Mouse (Mus musculus) forebrain, embryonic 14.5 days (tissue): Measurements from ENCODE around the gene Kcnip1. TPM values are rescaled to one million over a fixed set of nuclear protein-coding genes. Genes with fewer than 3 reads are reported as not detected.

Experiments used
- ATAC-seq: fragments of 200-750 bp; cut with Nextera tagmentation; 2 replicates; pipeline ENCODE4 v1.8.0; 2017; ENCODE audit warnings: mild to moderate bottlenecking, moderate library complexity
- DNase-seq: peaks from one replicate; pipeline ENCODE4 v3.0.0-alpha.2; 2015; ENCODE audit warnings: low spot score
- H3K27ac ChIP-seq: fragments of 300-500 bp; sonication (generic); 2 replicates; pipeline ENCODE4 v1.5.1; 2014; ENCODE audit warnings: low read depth, mild to moderate bottlenecking, control low read depth, low read length, moderate library complexity
- H3K27me3 ChIP-seq: fragments of 300-500 bp; sonication (generic); replicated peaks from 2 replicates; pipeline ENCODE4 v1.6.1; 2014; ENCODE audit warnings: low read length, control low read depth, mixed read lengths; ENCODE audit not compliant: control insufficient read depth, insufficient read depth
- H3K36me3 ChIP-seq: fragments of 300-500 bp; sonication (generic); 2 replicates; pipeline ENCODE4 v1.6.1; 2014; ENCODE audit warnings: low read length, control low read depth; ENCODE audit not compliant: control insufficient read depth, insufficient read depth
- H3K4me1 ChIP-seq: fragments of 300-500 bp; sonication (generic); 2 replicates; pipeline ENCODE4 v1.6.1; 2014; ENCODE audit warnings: antibody characterized with exemption, low read length, control low read depth; ENCODE audit not compliant: control insufficient read depth, insufficient read depth
- H3K4me2 ChIP-seq: fragments of 300-500 bp; sonication (generic); 2 replicates; pipeline ENCODE4 v1.6.1; 2014; ENCODE audit warnings: mild to moderate bottlenecking, control low read depth, low read length
- H3K4me3 ChIP-seq: fragments of 300-500 bp; sonication (generic); 2 replicates; pipeline ENCODE4 v1.5.1; 2014; ENCODE audit warnings: low read depth, low read length, control low read depth
- H3K9ac ChIP-seq: fragments of 300-500 bp; sonication (generic); 2 replicates; pipeline ENCODE4 v1.6.1; 2014; ENCODE audit warnings: mild to moderate bottlenecking, low read length, control low read depth, moderate library complexity
- H3K9me3 ChIP-seq: fragments of 300-500 bp; sonication (generic); replicated peaks from 2 replicates; pipeline ENCODE4 v1.6.1; 2016; ENCODE audit warnings: low read length, control low read depth, mixed read lengths; ENCODE audit not compliant: control insufficient read depth
- WGBS: fragments of 180-500 bp; shearing (Covaris S2); extraction: QIAGEN DNeasy Blood & Tissue Kit; methylation state at CpG from one replicate; pipeline ENCODE4 v1.1.7; 2014; 5-methylcytosine and 5-hydroxymethylcytosine counted together
- polyA plus RNA-seq: library from polyadenylated mRNA; unstranded; fragments of >200 nt; fragmentation: Nextera tagmentation; extraction: Ambion mirVana; gene quantifications from 2 replicates; pipeline ENCODE4 v1.2.1, GENCODE M21; 2014

Kcnip1 gene
- polyA plus RNA-seq, 1 experiment from 2014 or later = 55.7 TPM

DNA sequence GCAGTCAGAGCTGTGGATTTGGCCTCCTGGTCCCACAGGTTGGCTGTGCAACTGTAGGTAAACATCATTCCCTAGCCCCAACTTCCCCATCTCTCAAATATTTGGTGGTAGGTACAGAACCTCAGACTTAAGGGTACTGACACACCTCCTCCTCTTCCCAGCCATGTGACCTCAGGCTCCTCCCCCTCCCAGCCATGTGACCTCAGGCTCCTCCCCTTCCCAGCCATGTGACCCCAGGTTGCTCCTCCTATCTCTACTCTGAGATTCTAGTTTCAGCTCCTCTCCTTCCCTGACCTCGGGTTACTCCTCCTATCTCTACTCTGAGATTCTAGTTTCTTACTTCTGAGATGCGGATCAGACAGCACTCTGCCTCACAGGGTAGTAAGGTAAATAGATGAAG, 163.2 kb downstream of the Kcnip1 start:
- H3K4me3 ChIP-seq = no peak overlapping the region
- ATAC-seq (no peak), DNase-seq (no peak)
- no peaks in the 10 kb centered on the region for H3K36me3 ChIP-seq
- H3K9me3 ChIP-seq = no peaks in the 10 kb centered on the region
- H3K4me2 ChIP-seq = no peak overlapping the region
- no peak overlapping the region for H3K9ac ChIP-seq
- no peaks in the 10 kb centered on the region for H3K27me3 ChIP-seq
- H3K4me1 ChIP-seq = peaks cover 17% of the 10 kb centered on the region
- H3K27ac ChIP-seq = no peak overlapping the region
- WGBS = 91% methylated on average over 2 of the region's 2 CpGs

DNA sequence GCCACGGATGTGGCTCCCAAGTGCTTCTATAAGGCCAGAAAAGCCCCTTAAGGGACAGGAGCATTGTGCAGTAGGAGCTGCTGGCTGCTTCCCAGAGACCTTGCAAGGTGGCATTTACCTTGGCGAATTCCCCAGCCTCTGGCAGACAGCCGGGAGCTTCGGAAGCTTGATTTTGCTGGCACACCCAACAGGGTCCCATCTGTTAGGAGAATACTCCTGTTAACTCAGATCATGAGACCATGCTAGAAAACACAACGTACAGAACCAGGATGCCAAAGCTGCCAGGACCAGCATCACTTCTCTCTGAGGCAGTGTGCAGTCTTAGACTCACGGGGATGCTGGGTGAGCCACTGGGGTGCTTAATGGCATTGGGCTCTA, 165.1 kb downstream of the Kcnip1 start:
- no peak overlapping the region for H3K9ac ChIP-seq
- H3K36me3 ChIP-seq = no peaks in the 10 kb centered on the region
- DNase-seq (peak; percentile 88), ATAC-seq (peak; percentile 82; the same call in 1 of the 2 replicates)
- peaks cover 17% of the 10 kb centered on the region for H3K4me1 ChIP-seq
- 35% methylated on average over 6 of the region's 6 CpGs for WGBS
- H3K9me3 ChIP-seq = no peaks in the 10 kb centered on the region
- H3K4me3 ChIP-seq = no peak overlapping the region
- peak overlapping the region; percentile 16; the same call in 1 of the 2 replicates for H3K4me2 ChIP-seq
- H3K27ac ChIP-seq = peak overlapping the region; percentile 86
- H3K27me3 ChIP-seq = no peaks in the 10 kb centered on the region

DNA sequence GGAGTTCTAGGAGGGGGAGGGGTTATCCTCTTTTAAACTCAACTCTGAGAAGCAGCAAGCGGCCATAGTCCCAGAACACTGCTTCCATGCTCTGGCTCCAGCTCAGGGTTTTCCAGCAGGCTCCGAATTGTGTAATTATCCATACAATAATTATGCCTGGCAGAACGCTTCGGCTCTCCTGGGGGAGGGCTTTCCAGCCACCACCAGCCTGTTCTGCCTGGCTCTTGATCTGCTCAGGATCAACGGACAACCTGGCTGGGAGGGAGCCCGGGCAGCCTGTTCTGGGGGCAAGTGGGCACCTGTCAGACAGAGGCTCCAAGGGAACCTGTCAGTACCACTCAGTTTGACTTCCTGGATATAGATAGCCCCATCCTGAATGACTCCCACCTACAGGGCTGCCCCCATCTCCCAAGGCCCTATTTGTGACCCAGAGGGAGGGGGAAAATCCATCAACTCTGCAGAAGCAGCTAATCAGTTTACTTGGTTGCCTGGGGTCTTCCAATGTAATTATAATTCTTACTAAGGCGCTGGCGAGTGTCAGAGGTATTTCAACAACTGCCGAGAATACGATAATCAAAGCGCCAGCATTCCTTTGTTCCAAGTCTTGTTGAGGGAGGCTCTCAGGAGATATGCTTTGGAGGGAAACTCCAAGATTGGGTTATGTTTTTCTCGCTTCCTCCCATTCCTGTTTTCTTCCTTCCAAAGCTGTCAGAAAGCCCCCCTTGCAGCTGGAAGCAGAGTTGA, 165.7 kb downstream of the Kcnip1 start:
- Histone ChIP-seq H3K9ac (no peak overlapping the region), H3K4me1 (peaks cover 17% of the 10 kb centered on the region), H3K36me3 (no peaks in the 10 kb centered on the region), H3K4me2 (peak overlapping the region; percentile 16; the same call in 1 of the 2 replicates), H3K27me3 (no peaks in the 10 kb centered on the region), H3K9me3 (no peaks in the 10 kb centered on the region), H3K4me3 (no peak overlapping the region), H3K27ac (peak overlapping the region; percentile 86)
- WGBS = 27% methylated on average over 12 of the region's 12 CpGs
- ATAC-seq = peak; percentile 72
- DNase-seq = peak; percentile 83

DNA sequence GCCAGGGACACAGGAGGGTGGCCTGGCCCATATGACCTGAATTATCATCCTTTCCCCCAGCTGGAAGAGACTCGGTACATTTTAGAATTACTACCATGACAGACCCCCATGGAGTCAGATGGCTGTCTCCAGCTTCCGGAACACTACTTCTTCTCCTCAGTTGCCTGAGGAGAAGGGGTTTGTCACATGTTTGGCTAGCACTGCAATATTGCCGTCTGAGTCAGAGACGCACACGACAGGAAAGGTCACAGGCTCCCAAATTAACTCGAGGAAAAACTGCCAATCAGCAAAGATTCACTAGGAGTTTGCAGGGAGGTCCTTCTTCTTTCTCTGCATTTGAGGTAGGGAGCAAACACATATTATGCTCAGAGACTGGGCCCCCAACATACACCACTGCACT, 168.2 kb downstream of the Kcnip1 start:
- no peak overlapping the region for H3K4me2 ChIP-seq
- no peaks in the 10 kb centered on the region for H3K36me3 ChIP-seq
- DNase-seq (no peak), ATAC-seq (no peak)
- H3K4me3 ChIP-seq = no peak overlapping the region
- peaks cover 17% of the 10 kb centered on the region for H3K4me1 ChIP-seq
- 66% methylated on average over 6 of the region's 6 CpGs for WGBS
- H3K27ac ChIP-seq = no peak overlapping the region
- H3K27me3 ChIP-seq = no peaks in the 10 kb centered on the region
- no peak overlapping the region for H3K9ac ChIP-seq
- H3K9me3 ChIP-seq = no peaks in the 10 kb centered on the region

DNA sequence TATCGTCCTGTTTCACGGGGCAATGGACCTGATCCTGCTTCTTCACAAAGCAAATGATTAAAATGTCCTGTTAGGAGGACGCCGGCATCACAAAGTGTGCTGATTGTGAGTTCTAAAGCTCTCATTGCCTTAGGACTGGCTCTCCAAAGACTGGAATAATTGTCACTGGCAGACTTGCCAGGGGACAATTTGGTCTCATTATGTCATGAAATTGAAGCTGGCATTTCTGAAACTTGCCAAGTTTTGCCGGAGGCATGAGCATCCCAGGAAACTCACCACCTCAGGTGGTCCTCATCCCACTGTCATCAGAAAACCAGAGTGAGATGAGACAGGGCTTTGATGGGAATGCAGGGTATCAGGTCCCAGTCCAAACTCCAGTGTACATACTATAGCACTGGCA, 171.6 kb downstream of the Kcnip1 start:
- no peaks in the 10 kb centered on the region; the same call in 1 of the 2 replicates for H3K4me1 ChIP-seq
- 72% methylated on average over 5 of the region's 5 CpGs for WGBS
- H3K9ac ChIP-seq = no peak overlapping the region
- ATAC-seq (no peak), DNase-seq (no peak)
- no peak overlapping the region for H3K4me2 ChIP-seq
- H3K9me3 ChIP-seq = no peaks in the 10 kb centered on the region
- no peaks in the 10 kb centered on the region for H3K27me3 ChIP-seq
- H3K27ac ChIP-seq = no peak overlapping the region
- no peak overlapping the region for H3K4me3 ChIP-seq
- H3K36me3 ChIP-seq = no peaks in the 10 kb centered on the region

DNA sequence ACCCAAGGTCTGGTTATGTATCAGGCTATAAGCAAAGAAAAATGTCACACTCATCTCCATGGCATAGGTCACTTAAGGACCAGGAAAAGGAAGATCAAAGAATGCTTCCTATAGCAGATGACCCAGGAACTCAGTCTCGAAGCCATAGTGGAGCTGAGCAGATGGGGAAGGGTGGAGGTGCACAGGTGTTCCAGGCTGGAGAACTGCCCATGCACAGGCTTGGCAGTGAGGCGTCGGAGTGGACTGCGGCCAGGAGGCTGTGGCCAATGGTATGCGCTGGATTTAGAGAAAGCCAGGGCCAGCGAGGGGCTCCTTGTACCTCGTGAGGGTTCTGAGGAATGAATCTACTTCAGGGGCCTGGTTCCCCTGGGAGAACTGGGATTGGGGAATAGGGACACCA, 172.1 kb downstream of the Kcnip1 start:
- no peak for DNase-seq
- no peak overlapping the region for H3K27ac ChIP-seq
- WGBS = 85% methylated on average over 7 of the region's 7 CpGs

DNA sequence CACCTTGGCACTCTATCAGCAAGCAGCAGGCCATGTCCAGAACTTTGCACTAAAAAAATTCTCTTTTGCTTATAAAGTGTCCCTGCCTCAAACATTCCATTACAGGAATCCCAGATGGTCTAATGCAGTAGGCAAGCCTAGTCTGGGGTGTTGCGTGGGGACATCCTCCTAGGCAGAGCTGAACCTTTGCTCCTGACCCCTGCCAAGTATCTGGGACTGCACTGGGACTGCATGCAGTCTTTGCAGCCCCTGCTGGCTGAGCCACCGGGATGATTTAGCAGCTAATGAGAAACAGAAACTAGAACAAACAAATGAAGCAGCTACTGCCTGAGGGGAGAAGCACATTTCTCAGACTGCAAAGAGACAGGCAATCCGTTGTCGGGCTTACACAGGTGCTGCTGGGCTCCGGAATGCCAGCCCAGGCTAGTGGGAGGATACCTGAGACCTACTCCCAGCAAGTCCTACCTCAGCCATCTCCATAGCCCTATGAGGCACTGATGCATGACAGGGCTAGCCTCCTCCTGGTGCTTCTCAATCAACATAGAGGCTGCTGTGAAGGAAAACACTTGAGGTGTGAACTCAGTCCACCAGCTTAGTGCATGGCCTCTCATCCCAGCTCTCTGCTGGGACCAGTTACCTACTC, 174.0 kb downstream of the Kcnip1 start:
- Histone ChIP-seq H3K4me1 (no peaks in the 10 kb centered on the region; the same call in 1 of the 2 replicates), H3K9ac (no peak overlapping the region), H3K27ac (no peak overlapping the region), H3K4me2 (no peak overlapping the region), H3K36me3 (no peaks in the 10 kb centered on the region), H3K4me3 (no peak overlapping the region), H3K27me3 (no peaks in the 10 kb centered on the region), H3K9me3 (no peaks in the 10 kb centered on the region)
- DNase-seq = no peak
- no peak for ATAC-seq
- 51% methylated on average over 5 of the region's 5 CpGs for WGBS

More for the DNA sequence above, 172.1 kb downstream of the Kcnip1 start:
- H3K27me3 ChIP-seq = no peaks in the 10 kb centered on the region
- H3K9me3 ChIP-seq = no peaks in the 10 kb centered on the region
- no peak overlapping the region for H3K9ac ChIP-seq
- H3K4me1 ChIP-seq = no peaks in the 10 kb centered on the region; the same call in 1 of the 2 replicates
- ATAC-seq = no peak
- no peak overlapping the region for H3K4me3 ChIP-seq
- no peaks in the 10 kb centered on the region for H3K36me3 ChIP-seq
- H3K4me2 ChIP-seq = no peak overlapping the region

DNA sequence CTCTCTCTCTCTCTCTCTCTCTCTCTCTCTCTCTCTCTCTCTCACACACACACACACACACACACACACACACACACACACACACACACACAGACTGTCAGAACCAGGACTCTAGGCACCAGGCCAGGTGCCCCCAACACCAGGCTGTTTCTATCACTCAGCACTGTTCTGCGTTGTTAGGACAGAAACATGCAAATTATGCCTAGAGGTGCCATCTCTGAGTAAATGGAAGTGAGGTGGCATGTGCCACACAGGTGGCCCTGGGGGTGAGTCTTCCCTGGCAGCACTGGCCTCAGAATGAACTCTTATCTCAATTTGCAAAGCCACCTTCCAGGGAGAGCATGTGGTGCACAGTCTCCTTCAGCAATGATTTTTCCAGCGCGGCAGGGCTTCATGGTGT, 176.9 kb downstream of the Kcnip1 start:
- WGBS = 49% methylated on average over 3 of the region's 3 CpGs
- Histone ChIP-seq H3K27ac (no peak overlapping the region), H3K4me3 (no peak overlapping the region), H3K9ac (no peak overlapping the region), H3K4me2 (no peak overlapping the region), H3K4me1 (no peaks in the 10 kb centered on the region), H3K27me3 (no peaks in the 10 kb centered on the region), H3K9me3 (no peaks in the 10 kb centered on the region), H3K36me3 (no peaks in the 10 kb centered on the region)
- ATAC-seq = peak; percentile 40; the same call in 1 of the 2 replicates
- DNase-seq = no peak

DNA sequence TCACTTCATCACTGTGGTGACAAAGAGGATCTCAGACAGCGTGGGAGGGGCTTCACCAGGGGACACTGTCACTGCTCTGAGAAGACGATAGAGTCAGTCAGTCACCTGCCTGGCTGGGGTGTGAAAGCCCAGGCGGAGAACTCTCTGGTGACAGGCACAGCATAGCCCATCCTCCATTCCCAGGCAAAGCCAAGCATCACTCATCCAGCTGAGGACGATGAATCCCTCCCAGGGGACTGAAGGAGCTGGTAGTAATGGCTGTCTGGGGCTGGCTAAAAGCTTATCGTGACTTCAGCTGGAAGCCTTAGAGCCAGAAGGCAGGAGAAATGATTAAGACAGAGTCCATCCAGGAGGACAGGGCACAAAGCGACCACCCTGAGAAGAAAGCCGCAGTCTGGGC, 182.8 kb downstream of the Kcnip1 start:
- H3K4me3 ChIP-seq = no peak overlapping the region
- 91% methylated on average over 7 of the region's 7 CpGs for WGBS
- H3K4me2 ChIP-seq = no peak overlapping the region
- H3K9ac ChIP-seq = no peak overlapping the region
- no peaks in the 10 kb centered on the region for H3K27me3 ChIP-seq
- H3K9me3 ChIP-seq = no peaks in the 10 kb centered on the region
- DNase-seq (no peak), ATAC-seq (no peak)
- H3K36me3 ChIP-seq = no peaks in the 10 kb centered on the region
- no peaks in the 10 kb centered on the region for H3K4me1 ChIP-seq
- H3K27ac ChIP-seq = no peak overlapping the region
